Mouse (Mus musculus) adrenal gland, postnatal 14 days (tissue): Measurements from ENCODE around the gene Akr7a5. TPM values are rescaled to one million over a fixed set of nuclear protein-coding genes. Genes with fewer than 3 reads are reported as not detected.

Experiments
- DNase-seq: peaks from one replicate; pipeline ENCODE4 v3.0.0; 2021; ENCODE audit warnings: mixed read lengths
- long read RNA-seq, 2 experiments: library from polyadenylated mRNA; stranded (forward); transcript quantifications; one replicate each; pipeline ENCODE4 v2.0.0; 2021
- total RNA-seq: library from RNA; stranded (reverse); gene quantifications from 2 replicates; pipeline ENCODE4 v1.2.3, GENCODE M21; 2021

The Akr7a5 gene
- 61.0 and 62.5 TPM in 2 replicates for total RNA-seq
- long read RNA-seq, experiment 1, transcript Akr7a5-201 (7 exons, 1,288 nt): major isoform, 100 of 104 reads
- long read RNA-seq, experiment 1, partial matches to known transcripts: 1 of 104 reads
- long read RNA-seq, experiment 1, other reads (novel, unspliced or antisense): 3 of 104 reads
- long read RNA-seq, experiment 2, transcript Akr7a5-201 (7 exons, 1,288 nt): major isoform, 80 of 88 reads
- long read RNA-seq, experiment 2, partial matches to known transcripts: 5 of 88 reads
- long read RNA-seq, experiment 2, other reads (novel, unspliced or antisense): 3 of 88 reads

DNA sequence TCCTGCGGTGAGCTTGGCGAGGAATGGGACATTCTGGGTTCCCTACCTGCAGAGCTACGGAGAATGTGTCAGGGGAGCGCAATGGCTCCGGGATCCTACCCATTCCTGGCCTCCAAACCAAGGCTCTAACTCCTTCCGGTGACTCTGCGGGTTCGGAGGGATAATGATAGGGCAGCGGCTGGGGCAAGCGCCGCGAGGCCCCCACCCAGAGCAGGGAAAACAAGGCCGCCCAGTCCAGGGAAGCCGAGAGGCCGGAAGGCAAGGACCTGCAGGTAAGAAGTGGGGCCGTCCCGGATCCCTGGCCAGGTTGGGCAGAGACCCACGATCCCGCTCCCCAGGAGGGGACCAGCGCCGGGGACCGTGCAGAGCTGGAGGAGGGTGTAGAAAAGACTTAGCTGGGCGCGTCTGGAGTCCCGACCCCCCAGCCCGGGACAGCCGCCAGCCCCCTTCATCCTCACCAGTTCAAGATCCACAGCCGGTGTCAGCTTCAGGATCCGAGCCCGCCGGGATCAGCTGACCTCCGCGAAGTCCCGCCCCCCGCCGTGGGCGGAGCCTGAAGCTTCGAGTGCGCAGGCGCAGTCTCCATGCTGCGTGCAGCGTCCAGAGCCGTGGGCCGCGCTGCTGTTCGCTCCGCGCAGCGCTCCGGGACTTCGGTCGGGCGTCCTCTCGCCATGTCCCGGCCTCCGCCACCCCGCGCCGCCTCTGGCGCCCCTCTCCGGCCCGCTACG, at the start of gene Akr7a5, which contains the start of gene Pqlc2:
Akr7a5 (plus strand) TSS at position 574 of the 728 bp plus-strand sequence.
Pqlc2 (minus strand) TSS at position 538 of the 728 bp plus-strand sequence.
- DNase-seq: peak; percentile 99

DNA sequence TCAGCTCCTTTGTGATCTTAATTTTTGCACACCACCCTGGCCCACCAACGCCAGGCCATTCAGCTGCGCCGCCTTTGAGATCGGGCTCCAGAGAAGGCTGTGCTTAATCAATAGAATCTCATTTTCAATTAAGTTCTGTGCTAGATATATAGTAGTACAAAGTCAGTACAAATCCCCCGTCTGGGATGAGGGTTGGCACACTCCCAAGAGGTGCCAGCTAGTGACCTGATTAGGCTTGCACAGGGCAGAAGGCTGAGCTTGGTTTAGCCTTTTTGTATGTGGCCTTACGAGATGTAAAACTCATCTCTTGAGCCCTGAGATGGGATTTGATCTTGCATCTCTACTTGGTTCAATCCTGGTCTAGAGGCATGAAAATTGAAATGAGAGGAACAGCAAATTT, 47.6 kb upstream of the Akr7a5 start:
- no peak for DNase-seq

DNA sequence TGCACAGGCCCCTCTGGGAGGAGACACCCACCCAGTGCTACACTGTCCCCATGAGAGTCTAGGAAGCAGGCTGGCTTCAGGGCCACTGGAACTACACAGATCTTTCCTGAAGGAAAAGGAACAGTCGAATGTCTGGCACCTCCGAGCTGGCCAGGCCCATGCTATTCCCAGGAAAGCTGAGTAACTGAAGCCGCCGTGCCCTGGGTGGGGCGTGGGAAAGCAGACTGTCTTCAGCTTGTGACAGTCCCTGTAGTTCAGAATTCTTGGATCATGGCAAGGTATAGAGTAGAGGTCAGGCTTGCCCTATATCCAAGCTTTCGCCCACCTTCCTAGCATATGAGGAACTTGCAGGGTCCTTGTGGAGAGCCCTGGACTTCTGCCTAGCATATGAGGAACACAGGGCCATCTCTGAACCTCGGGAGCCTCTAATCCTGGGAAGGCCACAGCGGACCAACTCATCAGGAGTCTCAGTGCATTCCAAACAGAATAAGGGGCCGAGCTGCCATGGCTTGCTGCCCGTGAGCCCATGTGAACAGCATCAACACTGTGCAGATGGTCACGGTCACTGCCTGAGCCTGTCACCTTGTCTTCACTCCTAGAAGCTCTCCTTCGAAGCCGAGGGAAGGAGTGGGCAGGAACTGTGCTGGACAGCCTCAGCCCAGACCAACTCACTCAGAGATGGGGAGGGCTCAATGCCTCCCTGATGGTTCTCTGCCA, 44.6 kb upstream of the Akr7a5 start:
- no peak for DNase-seq

DNA sequence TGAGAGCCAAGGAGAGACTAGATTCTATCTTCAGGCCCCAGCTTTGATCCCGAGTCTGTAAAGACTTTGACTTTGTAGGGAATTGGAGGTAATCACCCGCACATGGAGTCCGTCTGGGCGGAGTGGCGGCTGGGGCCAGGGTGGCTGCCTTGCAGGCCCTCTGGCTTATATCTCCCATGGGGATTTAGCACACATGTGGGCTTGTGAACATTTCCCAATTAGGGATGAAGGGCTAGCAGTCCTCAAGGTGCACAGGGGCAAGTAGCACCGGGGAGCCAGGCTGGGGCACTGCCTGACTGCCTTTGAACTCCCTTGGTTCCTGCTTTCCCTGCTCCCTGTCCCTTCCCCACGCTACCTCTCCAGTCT, 44.1 kb upstream of the Akr7a5 start:
- no peak for DNase-seq

DNA sequence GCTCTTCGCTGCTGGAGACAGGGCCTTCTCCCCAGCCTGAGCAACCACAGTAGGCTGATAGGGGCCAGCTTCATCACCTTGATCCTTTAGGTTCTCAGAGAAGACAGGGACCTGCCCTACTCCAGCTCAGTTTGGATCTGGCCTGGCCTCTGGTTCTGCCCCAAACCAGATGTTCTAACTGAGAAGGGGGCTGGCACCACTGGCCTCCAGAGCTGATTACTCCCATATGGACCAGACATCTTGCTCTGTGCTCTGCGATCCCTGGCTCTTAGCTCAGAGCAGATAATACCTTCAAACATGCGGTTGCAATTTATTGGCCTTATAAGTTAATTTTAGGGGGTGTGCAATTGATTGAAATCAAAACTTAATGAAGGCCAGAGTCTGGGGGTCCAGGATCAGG, 43.2 kb upstream of the Akr7a5 start:
- DNase-seq: no peak

DNA sequence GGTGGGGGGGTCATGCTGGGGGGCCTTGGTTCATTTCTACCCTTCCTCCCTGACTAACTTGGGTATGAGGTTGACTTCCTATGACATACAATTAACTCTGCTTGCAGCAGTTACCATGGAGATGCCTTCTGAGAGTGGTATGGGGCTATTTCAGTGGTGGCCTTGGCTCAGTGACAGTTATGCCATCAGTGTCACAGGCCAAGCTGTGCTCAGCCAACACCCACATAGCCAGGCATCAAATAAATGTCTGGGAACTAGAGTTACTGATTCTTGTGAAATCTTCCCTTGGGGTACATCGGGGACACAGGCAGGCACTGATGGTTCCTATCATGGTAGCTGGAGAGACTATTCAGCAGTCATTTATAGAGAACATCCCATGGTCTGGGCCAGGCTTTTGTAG, 42.3 kb upstream of the Akr7a5 start:
- no peak for DNase-seq

DNA sequence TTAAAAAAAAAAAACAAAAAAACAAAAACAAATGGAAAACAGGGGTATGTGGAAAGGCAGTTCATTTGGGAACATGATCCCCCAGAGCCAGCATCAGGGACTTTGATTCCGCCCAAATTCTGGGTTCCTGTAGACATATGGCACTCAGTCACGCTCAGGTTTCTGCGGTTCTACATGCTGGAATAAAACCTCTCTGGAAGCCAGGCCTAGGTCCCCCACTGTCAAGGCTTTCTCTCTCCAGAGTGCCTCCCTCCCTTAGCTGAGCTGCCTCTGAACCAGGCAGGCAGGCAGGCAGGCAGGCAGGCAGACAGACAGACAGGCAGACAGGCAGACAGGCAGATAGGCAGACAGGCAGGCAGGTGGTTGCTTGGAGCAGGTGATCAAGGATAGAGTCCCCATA, 40.4 kb upstream of the Akr7a5 start:
- no peak for DNase-seq

DNA sequence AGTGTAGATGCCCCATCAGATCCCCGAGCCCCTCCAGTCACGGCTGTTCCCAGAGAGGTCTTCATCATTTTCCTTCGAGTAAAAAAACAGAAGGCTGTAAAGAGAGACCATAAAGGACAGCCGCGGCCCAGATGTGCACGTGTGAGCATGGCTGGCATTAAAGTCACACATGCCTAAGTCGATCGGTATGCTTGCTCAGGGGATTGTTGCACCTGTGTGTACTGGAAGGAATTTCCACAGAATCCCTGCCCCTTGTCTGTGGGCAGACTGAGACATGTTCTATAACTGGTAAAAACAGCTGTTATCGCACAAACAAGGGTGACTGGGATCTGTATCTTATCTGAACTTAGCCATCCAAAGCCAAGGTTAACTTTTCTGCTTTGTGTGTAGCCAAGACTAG, 39.0 kb upstream of the Akr7a5 start:
- no peak for DNase-seq

DNA sequence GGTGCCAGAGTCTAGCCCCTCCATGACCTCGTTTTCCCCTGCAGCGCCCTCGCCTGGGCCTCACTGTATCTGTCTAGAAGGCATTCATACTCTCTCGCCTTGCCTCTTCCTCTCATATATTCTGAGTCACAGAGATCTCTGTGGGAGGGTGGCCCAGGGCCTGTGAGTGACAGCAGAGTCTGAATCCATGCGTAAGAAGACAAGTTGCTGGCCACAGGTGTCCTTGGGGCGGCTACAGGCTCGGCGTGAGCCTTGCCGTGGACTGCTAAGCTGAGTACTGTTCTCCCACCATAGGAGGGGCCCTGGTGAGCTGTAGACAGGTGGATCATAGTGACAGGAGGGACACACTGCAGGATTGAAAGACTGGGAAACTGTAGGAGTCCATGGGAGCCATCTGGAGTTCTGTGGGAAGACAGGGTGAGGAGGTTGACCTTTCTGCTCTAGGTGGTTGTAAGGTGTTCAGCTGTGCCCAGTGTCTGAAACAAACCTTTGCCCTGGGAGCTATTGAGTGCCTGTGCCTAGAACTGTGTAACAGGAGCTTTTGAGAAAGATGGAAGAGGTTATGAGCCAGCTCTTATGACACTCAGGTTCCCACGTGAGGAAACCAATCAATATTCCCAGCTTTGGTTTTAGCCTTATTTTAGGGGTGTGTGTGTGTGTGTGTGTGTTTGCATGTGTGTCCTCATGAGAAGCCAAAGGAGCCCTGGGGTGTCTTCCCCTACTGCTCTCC, 37.4 kb upstream of the Akr7a5 start:
- DNase-seq: peak; percentile 70

DNA sequence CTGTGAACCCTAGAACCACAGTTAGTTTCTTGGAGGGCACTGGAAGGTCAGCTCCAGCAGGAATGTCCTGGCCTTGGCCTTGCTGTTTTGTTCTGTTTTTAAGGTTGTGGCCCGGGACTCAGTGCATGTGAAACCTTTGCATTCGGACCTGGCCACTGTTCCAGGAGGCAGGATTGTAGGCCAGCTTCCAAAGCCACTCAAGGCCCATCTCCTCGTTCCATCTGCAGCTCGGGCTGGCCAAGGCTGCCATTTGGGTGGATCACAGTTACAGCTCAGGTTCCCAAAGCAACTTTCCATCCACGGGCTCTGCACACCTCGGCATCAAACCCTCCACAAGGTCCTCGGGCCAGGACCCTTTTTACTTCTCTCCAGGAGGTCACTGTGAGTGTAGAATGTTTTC, 36.0 kb upstream of the Akr7a5 start:
- DNase-seq: no peak

DNA sequence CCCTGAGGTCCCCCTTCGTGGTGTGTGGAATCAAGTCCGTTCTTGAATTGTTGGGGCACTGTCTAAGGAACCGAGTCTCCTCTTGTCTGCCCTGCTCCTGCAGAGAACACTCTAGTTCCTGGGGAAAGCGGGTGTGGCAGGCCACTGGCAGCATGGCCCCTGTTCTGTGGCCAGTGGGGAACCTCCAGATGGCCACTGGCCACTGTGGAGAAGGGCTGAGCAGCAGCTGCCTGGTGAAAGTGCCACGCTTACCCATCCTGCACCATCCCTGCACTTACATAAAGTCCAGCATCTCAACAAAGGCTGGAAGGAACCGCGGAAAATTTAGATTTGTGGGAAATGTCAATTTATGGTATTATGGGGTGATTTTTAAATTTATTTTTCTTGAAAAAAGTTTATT, 34.1 kb upstream of the Akr7a5 start:
- DNase-seq: no peak

DNA sequence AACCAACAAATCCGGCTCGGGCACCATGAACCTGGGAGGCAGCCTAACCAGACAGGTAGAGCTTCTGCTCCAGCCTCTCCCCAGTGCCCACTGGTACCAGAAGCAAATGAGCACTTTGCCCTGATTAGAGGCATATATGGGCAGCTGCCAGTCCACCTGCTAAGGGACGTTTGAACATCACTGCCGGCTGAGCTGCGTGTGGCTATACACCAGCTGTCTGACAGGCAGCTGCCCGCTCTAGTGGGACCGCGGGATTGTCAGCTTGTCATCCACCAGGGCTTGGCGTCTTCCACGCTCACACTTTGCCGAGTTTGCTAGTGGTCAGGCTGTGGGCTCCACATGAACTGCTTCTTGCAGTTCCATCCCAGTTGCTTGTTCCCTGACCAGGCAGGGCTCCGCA, 30.0 kb upstream of the Akr7a5 start:
- no peak for DNase-seq

DNA sequence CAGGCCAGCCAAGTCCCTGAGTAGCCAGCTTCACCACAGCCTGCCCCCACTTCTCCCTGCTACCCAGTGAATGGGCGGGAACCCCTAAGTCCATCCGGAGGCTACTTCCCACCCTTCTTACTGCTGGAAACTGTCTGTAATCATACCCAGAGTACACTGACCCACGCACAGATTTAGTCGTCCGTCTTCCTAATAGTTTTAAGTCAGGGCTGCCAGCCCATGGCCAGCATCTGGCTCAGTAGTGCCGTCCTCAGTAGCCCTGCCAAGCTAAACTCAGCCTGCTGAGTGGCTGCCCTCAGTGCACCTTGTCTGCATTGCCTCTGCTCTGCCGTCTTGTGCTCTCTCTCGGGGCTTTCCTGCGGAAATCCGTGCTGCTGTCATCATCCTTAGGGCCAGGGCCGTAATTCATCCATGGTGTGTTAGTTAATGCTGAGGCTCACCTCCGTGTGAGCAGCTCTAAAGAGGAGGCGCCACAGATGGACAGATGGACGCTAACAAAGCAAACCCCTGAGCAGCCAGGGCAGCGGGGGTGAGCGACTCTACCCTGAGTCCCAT, 28.7 kb upstream of the Akr7a5 start:
- peak; percentile 31 for DNase-seq

DNA sequence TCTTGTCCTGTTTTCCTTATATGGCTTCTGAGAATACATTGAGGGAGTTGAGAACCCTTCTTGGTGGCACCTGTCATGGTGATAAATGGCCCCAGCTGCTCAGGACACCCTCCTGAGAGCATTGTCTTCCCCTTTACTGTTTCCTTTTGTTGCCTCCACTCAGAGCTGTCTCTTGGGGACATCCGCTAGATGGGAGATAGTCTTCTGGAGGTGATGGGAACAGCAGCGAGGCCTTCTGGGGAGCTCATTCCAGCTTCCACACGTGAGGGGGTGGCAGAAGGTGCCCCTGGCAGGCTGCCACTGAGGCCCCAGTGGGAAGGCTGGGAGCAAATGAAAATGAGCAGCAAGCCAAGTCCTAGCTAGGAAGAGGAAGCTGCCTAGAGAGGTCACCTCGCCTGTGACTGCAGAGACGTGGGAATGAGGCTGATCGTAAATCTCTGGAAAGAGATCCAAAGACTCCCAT, 27.6 kb upstream of the Akr7a5 start:
- peak; percentile 72 for DNase-seq

DNA sequence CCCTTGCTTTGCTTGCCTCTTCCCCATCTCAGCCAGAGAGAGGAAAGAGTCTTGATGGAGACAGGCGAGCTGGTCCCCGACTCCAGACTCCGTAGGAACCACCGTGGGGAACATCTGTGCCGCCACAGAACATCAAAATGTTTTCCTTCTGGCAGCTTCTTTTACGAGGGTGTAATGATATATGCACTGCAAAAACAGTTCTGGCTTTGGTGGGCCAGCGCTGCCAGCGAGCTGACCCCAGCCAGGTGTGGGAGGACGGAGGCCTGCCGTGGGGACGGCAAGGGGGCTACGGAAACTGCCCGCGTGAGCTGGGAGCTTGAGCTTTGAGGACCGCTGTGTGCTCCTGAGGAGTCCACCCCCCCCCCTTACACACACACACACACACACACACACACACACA, 25.7 kb upstream of the Akr7a5 start:
- DNase-seq: no peak

DNA sequence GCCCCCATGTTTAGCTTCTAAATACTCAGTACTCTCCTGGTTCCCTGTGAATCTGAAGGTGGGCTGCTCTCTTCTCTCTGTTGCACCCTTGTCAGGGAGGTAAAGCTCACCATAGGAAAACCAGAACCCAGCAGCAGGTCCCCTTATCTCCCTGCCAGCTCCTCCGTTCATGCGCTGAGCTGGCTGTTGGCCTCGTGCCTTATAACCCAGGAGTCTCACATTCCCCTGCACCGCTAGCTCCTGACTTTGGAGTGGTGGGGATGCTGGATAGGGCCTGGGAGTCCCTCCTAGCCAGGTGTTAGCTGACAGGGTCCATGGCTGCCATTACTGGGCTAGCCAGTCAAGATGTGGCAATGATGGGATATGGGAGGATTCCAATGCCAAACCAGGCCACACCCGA, 24.3 kb upstream of the Akr7a5 start:
- no peak for DNase-seq

DNA sequence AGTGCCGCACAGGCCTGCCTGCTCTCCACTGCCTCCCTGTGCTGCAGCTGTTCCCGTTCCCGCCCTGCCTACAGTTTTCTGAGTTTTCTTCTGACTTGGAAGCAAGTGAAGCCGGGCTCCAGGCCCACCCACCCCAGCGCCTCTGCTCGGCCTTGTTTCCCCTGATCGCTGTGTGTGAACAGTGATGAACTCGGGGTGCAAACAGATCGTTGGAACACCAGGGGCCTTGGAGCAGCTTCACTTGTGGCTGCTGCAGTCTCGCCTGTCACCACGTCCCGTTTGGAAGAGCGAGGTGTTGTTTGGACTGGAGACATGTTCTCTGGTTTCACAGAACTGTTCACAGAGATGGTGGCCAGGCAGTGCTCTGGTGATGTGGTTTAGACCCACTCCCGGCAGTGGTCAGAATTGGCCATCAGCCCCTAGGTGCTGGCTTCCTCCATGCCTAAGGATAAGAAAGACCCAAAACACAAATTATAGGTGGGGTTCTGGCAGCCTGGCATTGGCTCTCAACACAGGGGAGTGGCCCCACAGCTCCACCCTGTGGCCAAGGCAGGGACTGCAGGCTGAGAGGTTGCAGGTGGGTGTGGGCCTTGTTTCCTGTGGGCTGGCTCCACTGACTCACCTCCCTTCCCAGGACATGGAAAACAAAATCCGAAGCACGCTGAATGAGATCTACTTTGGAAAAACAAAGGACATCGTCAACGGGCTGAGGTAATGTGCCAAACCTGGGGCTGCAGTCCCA, 23.3 kb upstream of the Akr7a5 start:
- DNase-seq: peak; percentile 93

DNA sequence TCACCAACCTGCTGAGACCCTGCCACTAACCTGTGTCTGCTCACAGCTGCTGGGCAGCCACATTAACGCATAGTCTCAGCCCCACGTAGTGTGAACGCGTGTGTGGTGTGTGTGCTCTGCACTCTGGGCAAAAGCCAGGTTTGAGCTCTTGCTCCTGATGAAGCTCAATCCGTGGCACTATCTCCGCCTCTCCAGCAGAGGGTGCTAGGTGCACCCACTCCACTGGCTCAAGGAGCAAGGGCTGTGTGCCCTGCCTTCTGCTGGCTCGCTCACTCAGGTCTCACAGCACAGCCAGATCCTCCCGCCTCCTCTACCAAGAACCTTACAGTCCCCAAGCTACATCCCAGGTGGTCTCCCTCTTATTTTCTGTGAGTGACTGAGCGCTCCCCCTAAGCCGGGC, 21.5 kb upstream of the Akr7a5 start:
- peak; percentile 78 for DNase-seq

DNA sequence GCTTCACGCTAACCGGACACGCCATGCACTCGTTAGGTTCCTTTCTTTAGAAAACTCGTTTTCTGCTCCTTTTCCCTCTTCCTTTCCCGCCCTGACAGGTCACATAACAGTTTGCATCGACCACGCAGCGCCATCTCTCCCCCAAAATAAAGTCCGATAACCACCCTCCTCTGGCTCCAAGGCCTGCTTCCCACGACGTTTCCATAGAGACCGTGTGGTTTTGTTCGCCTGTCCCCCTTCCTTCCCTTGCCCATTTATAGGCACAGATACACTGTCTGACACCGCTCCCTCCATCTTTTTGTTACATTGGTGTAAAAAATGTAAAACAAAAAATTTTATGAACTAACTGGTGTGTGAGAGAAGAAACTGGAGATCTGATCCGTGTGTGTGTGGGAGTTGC, 19.4 kb upstream of the Akr7a5 start:
- DNase-seq: no peak

DNA sequence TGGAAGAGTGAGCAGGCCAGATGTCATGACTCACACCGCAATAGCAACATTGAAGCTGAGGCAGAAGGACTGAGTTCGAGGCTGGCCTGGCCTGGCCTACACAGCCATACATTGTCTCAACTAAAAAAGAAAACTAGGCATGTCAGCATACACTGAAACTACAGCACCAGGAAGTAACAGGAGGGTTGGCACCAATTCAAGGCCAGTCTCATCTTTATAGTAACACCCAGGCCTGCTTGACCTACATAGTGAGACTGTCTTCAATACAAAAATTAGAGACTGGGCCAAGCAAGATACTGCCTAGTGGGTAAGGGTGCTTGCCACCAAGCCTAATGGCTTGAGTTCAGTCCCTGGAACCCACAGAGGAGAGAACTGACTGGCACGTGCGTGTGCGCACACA, 18.5 kb upstream of the Akr7a5 start:
- peak; percentile 50 for DNase-seq

DNA sequence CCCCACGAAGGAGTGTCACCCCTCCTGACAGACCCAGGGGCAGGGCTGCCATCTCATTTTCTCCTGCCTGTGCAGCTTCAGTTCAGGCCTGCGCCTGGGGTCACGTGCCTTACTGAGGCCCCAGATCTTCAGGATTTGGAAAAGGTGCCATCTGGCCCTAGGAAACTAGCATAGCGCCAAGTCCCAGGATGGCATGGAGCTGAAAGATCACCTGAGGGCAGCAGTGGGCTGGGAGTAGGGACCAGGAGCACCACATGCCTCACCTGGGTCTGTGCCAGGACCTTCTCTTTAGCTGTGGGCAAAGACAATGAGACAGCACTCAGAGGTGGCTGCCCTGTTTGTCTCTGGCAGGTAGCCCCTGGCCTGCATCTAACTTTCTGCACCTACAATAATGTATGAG, 13.0 kb upstream of the Akr7a5 start:
- peak; percentile 79 for DNase-seq
